In the genomic region with DNA sequence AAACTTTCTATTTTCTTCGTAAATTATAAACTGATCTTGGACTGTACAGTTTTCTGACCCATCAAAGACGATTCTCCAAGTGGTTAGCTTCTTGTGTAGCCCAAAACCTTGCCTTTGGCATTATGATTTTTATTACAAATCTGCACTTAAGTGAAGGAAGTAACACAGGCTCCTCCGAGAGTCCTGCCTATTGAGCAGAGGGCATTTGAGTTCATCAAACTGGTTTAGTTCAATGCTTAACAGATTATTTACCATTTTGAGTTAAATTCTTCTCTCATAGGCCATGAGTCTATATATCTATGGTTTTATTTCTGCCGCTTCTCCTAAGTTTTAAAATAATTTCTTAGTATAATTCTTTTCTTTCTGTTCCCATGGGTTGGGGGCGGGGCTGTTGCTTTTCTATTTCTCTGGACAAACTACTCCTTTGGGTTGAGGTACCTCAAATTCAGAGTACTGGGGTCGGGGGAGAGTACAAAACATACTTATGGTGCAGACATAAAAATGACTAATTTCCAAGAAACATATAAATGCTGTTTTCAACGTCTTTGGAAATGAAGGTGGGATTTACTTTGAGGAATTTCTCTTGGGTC, we compare ENCODE assay signal across 8 mouse cellular contexts. TPM values are rescaled to one million over a fixed set of nuclear protein-coding genes. Genes with fewer than 3 reads are reported as not detected.
DNase-seq lines count a peak whose midpoint lies in the region; ATAC-seq and TF ChIP-seq lines count a peak whose summit lies in the region.

No protein-coding gene starts in this region.

- H3K4me1 ChIP-seq in heart, postnatal 0 days (ENCODE audit: control insufficient read depth, insufficient read depth), result peaks cover 7% of the 10 kb centered on the region; the same call in 1 of the 2 replicates
- H3K4me1 ChIP-seq in limb, embryonic 15.5 days, result peaks cover 6% of the 10 kb centered on the region; the same call in 1 of the 2 replicates
- H3K4me1 ChIP-seq in neural tube, embryonic 14.5 days (ENCODE audit: control insufficient read depth, insufficient read depth, low read length), result peaks cover 6% of the 10 kb centered on the region; the same call in 1 of the 2 replicates

- H3K9me3 ChIP-seq in heart, postnatal 0 days (replicated peaks; ENCODE audit: control insufficient read depth, low read length), result no peaks in the 10 kb centered on the region
- H3K9me3 ChIP-seq in limb, embryonic 15.5 days, result no peaks in the 10 kb centered on the region
- H3K9me3 ChIP-seq in neural tube, embryonic 14.5 days (ENCODE audit: control insufficient read depth, low read length), result no peaks in the 10 kb centered on the region

- DNase-seq in right cerebral cortex, postnatal 14 days, result peak; percentile 10
- DNase-seq in right cerebral cortex, adult 18-20 months, result no peak
- DNase-seq in embryo, embryonic 10 days (ENCODE audit: low spot score), result peak; percentile 13
- DNase-seq in heart, postnatal 0 days (ENCODE audit: low spot score), result peak; percentile 27
- DNase-seq in left cerebral cortex, adult 8-10 months (ENCODE audit: low spot score in 2 of 2), result no peak
- no peak for DNase-seq in layer of hippocampus, postnatal 14 days (ENCODE audit: low spot score in 2 of 2)

- H3K9ac ChIP-seq in heart, postnatal 0 days (replicated peaks; ENCODE audit: low read depth, low read length), result peak overlapping the region; percentile 36; the same call in 1 of the 2 replicates
- H3K9ac ChIP-seq in limb, embryonic 15.5 days, result 0 out of 2 replicates have a peak overlapping the region, but pooled peaks have one; percentile 84
- peak overlapping the region; percentile 62 for H3K9ac ChIP-seq in neural tube, embryonic 14.5 days (replicated peaks; ENCODE audit: low read depth, low read length)

- H3K36me3 ChIP-seq in heart, postnatal 0 days (replicated peaks; ENCODE audit: control insufficient read depth, insufficient read depth, low read length), result no peaks in the 10 kb centered on the region
- H3K36me3 ChIP-seq in limb, embryonic 15.5 days, result no peaks in the 10 kb centered on the region
- H3K36me3 ChIP-seq in neural tube, embryonic 14.5 days (ENCODE audit: control insufficient read depth, insufficient read depth, low read length), result no peaks in the 10 kb centered on the region

- no peak for TF ChIP-seq CTCF in heart, postnatal 0 days (IDR thresholded peaks at IDR 0.05; ENCODE audit: low read depth)

- TF ChIP-seq EP300 in heart, postnatal 0 days (IDR thresholded peaks at IDR 0.05; ENCODE audit: low read depth), result no peak

- no peaks in the 10 kb centered on the region for H3K27me3 ChIP-seq in heart, postnatal 0 days (ENCODE audit: control insufficient read depth, insufficient read depth, low read length)
- no peaks in the 10 kb centered on the region for H3K27me3 ChIP-seq in limb, embryonic 15.5 days
- no peaks in the 10 kb centered on the region for H3K27me3 ChIP-seq in neural tube, embryonic 14.5 days (ENCODE audit: control insufficient read depth, insufficient read depth, low read length)

- 23% methylated on average over 7 of the region's 7 CpGs for WGBS in heart, postnatal 0 days
- WGBS in limb, embryonic 15.5 days, result 24% methylated on average over 7 of the region's 7 CpGs
- 28% methylated on average over 7 of the region's 7 CpGs for WGBS in neural tube, embryonic 14.5 days

- ATAC-seq in heart, postnatal 0 days (ENCODE audit: insufficient read depth, low read depth), result no peak
- no peak for ATAC-seq in limb, embryonic 15.5 days (ENCODE audit: insufficient number of reproducible peaks, low FRiP score, low TSS enrichment, low read depth)
- no peak for ATAC-seq in neural tube, embryonic 14.5 days (ENCODE audit: low read depth)

- H3K4me3 ChIP-seq in heart, postnatal 0 days (ENCODE audit: low read depth, low read length), result peak overlapping the region; percentile 59
- peak overlapping the region; percentile 59 for H3K4me3 ChIP-seq in limb, embryonic 15.5 days
- peak overlapping the region; percentile 44 for H3K4me3 ChIP-seq in neural tube, embryonic 14.5 days (ENCODE audit: low read depth, low read length)

- H3K4me2 ChIP-seq in heart, postnatal 0 days (ENCODE audit: low read depth, low read length), result peak overlapping the region; percentile 87
- H3K4me2 ChIP-seq in limb, embryonic 15.5 days, result peak overlapping the region; percentile 86
- H3K4me2 ChIP-seq in neural tube, embryonic 14.5 days (ENCODE audit: low read depth, low read length), result peak overlapping the region; percentile 83

- peak overlapping the region; percentile 93 for H3K27ac ChIP-seq in heart, postnatal 0 days (ENCODE audit: low read depth)
- H3K27ac ChIP-seq in limb, embryonic 15.5 days, result peak overlapping the region; percentile 98
- H3K27ac ChIP-seq in neural tube, embryonic 14.5 days (ENCODE audit: low read depth, low read length), result peak overlapping the region; percentile 87; the same call in 1 of the 2 replicates

RNA-seq across cellular contexts. Expression of a gene that starts 0.6 kb away (rescaled TPM):
- total RNA-seq in heart, postnatal 0 days (2014; rRNA removed; ENCODE audit: low replicate concordance), result 271 and 391 TPM in 2 replicates
- 5.6 and 6.7 TPM in 2 replicates for polyA plus RNA-seq in heart, postnatal 0 days (2015; fragmentation: Nextera tagmentation; extraction: Ambion mirVana)
- 17.2 and 18.2 TPM in 2 replicates for polyA plus RNA-seq in limb, embryonic 15.5 days (2015; fragmentation: Nextera tagmentation; extraction: Ambion mirVana)
- 3.3 and 4.3 TPM in 2 replicates for polyA plus RNA-seq in neural tube, embryonic 14.5 days (2014; fragmentation: Nextera tagmentation; extraction: Ambion mirVana)
- 10 to 100 TPM; 61.9 to 65.4 (median 62.5) TPM for total RNA-seq in left cerebral cortex, adult 8-10 months (2022)
- total RNA-seq in layer of hippocampus, postnatal 14 days (2021), result 10 to 100 TPM; 63.5 to 74.1 TPM

RNA-seq across cellular contexts. Expression of a gene that starts 2.0 kb away (rescaled TPM):
- total RNA-seq in heart, postnatal 0 days (2014; rRNA removed; ENCODE audit: low replicate concordance), result 253 and 309 TPM in 2 replicates
- polyA plus RNA-seq in heart, postnatal 0 days (2015; fragmentation: Nextera tagmentation; extraction: Ambion mirVana), result 0.82 and 1.2 TPM in 2 replicates
- 1.9 and 2.1 TPM in 2 replicates for polyA plus RNA-seq in limb, embryonic 15.5 days (2015; fragmentation: Nextera tagmentation; extraction: Ambion mirVana)
- 1.1 and 1.3 TPM in 2 replicates for polyA plus RNA-seq in neural tube, embryonic 14.5 days (2014; fragmentation: Nextera tagmentation; extraction: Ambion mirVana)
- 1 to 10 TPM; 5.5 to 9.6 (median 7.2) TPM for total RNA-seq in left cerebral cortex, adult 8-10 months (2022)
- 1 to 10 TPM; 6.8 to 8.7 TPM for total RNA-seq in layer of hippocampus, postnatal 14 days (2021)

RNA-seq across cellular contexts. Expression of a gene that starts 41.6 kb away (rescaled TPM):
- 1,649 and 2,136 TPM in 2 replicates for total RNA-seq in heart, postnatal 0 days (2014; rRNA removed; ENCODE audit: low replicate concordance)
- 18.8 and 21.2 TPM in 2 replicates for polyA plus RNA-seq in heart, postnatal 0 days (2015; fragmentation: Nextera tagmentation; extraction: Ambion mirVana)
- 75.2 and 108 TPM in 2 replicates for polyA plus RNA-seq in limb, embryonic 15.5 days (2015; fragmentation: Nextera tagmentation; extraction: Ambion mirVana)
- 23.6 and 25.2 TPM in 2 replicates for polyA plus RNA-seq in neural tube, embryonic 14.5 days (2014; fragmentation: Nextera tagmentation; extraction: Ambion mirVana)
- total RNA-seq in left cerebral cortex, adult 8-10 months (2022), result 100 to 1,000 TPM; 126 to 155 (median 139) TPM
- total RNA-seq in layer of hippocampus, postnatal 14 days (2021), result 100 to 1,000 TPM; 128 to 149 TPM

RNA-seq across cellular contexts. Expression of a gene that starts 47.4 kb away (rescaled TPM):
- total RNA-seq in heart, postnatal 0 days (2014; rRNA removed; ENCODE audit: low replicate concordance), result 116 and 155 TPM in 2 replicates
- 1.2 and 1.8 TPM in 2 replicates for polyA plus RNA-seq in heart, postnatal 0 days (2015; fragmentation: Nextera tagmentation; extraction: Ambion mirVana)
- polyA plus RNA-seq in limb, embryonic 15.5 days (2015; fragmentation: Nextera tagmentation; extraction: Ambion mirVana), result 5.8 and 6.5 TPM in 2 replicates
- polyA plus RNA-seq in neural tube, embryonic 14.5 days (2014; fragmentation: Nextera tagmentation; extraction: Ambion mirVana), result 0.50 and 1.1 TPM in 2 replicates
- 10 to 100 TPM in 2 of 4 experiments, 1 to 10 TPM in 2; 8.9 to 11.8 (median 10.0) TPM for total RNA-seq in left cerebral cortex, adult 8-10 months (2022)
- total RNA-seq in layer of hippocampus, postnatal 14 days (2021), result 10 to 100 TPM; 11.1 to 12.1 TPM

RNA-seq across cellular contexts. Expression of a gene that starts 48.8 kb away (rescaled TPM):
- 568 and 769 TPM in 2 replicates for total RNA-seq in heart, postnatal 0 days (2014; rRNA removed; ENCODE audit: low replicate concordance)
- 0.27 and 1.8 TPM in 2 replicates for polyA plus RNA-seq in heart, postnatal 0 days (2015; fragmentation: Nextera tagmentation; extraction: Ambion mirVana)
- polyA plus RNA-seq in limb, embryonic 15.5 days (2015; fragmentation: Nextera tagmentation; extraction: Ambion mirVana), result 0.89 and 2.3 TPM in 2 replicates
- polyA plus RNA-seq in neural tube, embryonic 14.5 days (2014; fragmentation: Nextera tagmentation; extraction: Ambion mirVana), result 1.1 TPM in 1 of 2 replicates, not detected in the other
- 1 to 10 TPM; 1.3 to 6.6 (median 3.8) TPM for total RNA-seq in left cerebral cortex, adult 8-10 months (2022)
- 1 to 10 TPM; 1.1 to 9.9 TPM for total RNA-seq in layer of hippocampus, postnatal 14 days (2021)

Comparison
In these comparisons a context has a peak if more than half of its experiments do, and no peak if none do; other contexts are left out.
1. DNase-seq: peak in right cerebral cortex, postnatal 14 days (single experiment), embryo, embryonic 10 days (single experiment) and heart, postnatal 0 days (single experiment); none in right cerebral cortex, adult 18-20 months (single experiment), left cerebral cortex, adult 8-10 months (0 of 2) and layer of hippocampus, postnatal 14 days (0 of 2).
2. RNA of a gene that starts 2.0 kb away (total RNA-seq): 253 to 309 TPM in heart, postnatal 0 days; 6.8 to 8.7 TPM in layer of hippocampus, postnatal 14 days and 5.5 to 9.6 TPM in left cerebral cortex, adult 8-10 months; every median in the first group is over 10 times any median in the second.
3. RNA of a gene that starts 41.6 kb away (total RNA-seq): 1,649 to 2,136 TPM in heart, postnatal 0 days; 126 to 155 TPM in left cerebral cortex, adult 8-10 months and 128 to 149 TPM in layer of hippocampus, postnatal 14 days; every median in the first group is over 10 times any median in the second.
4. Peak in every context shown above with its lines, with median percentiles within 50 percentile points of each other: H3K27ac ChIP-seq, H3K4me2 ChIP-seq, H3K4me3 ChIP-seq and H3K9ac ChIP-seq.